In genomic region chr14:73415376-73416035, GRCm38 (mm10) we compare ENCODE assay signal across 11 mouse cellular contexts. TPM values are rescaled to one million over a fixed set of nuclear protein-coding genes. Genes with fewer than 3 reads are reported as not detected.
DNase-seq lines count a peak whose midpoint lies in the region; ATAC-seq lines count a peak whose summit lies in the region.
"Had no signal": no experiment of that assay in that cellular context is flagged by ENCODE, and none has a peak within 500 bp of the region (broad histone marks: within the 10 kb centered on the region; RNA-seq: fewer than 3 reads in every experiment).

No protein-coding gene starts in this region.

- peak overlapping the region; percentile 53 for H3K9ac ChIP-seq in heart, embryonic 16.5 days (ENCODE audit: low read length)
- H3K9ac ChIP-seq in hindbrain, embryonic 11.5 days (ENCODE audit: low read depth, low read length), result no peak overlapping the region
- no peak overlapping the region for H3K9ac ChIP-seq in midbrain, embryonic 15.5 days

- no peaks in the 10 kb centered on the region; the same call in 1 of the 2 replicates for H3K4me1 ChIP-seq in heart, embryonic 16.5 days (ENCODE audit: control insufficient read depth, insufficient read depth, low read length)
- no peaks in the 10 kb centered on the region for H3K4me1 ChIP-seq in hindbrain, embryonic 11.5 days (replicated peaks; ENCODE audit: control insufficient read depth, insufficient read depth, low read length)
- peaks cover 5% of the 10 kb centered on the region; the same call in 1 of the 2 replicates for H3K4me1 ChIP-seq in midbrain, embryonic 15.5 days

- WGBS in heart, embryonic 16.5 days, result 27% methylated on average over 13 of the region's 13 CpGs
- 24% methylated on average over 13 of the region's 13 CpGs for WGBS in hindbrain, embryonic 11.5 days
- WGBS in midbrain, embryonic 15.5 days, result 22% methylated on average over 13 of the region's 13 CpGs

- no peak overlapping the region for H3K27ac ChIP-seq in heart, embryonic 16.5 days (ENCODE audit: low read length)
- 0 out of 2 replicates have a peak overlapping the region, but pooled peaks have one; percentile 36 for H3K27ac ChIP-seq in hindbrain, embryonic 11.5 days (ENCODE audit: low read depth, low read length)
- no peak overlapping the region for H3K27ac ChIP-seq in midbrain, embryonic 15.5 days

- no peaks in the 10 kb centered on the region for H3K36me3 ChIP-seq in heart, embryonic 16.5 days (ENCODE audit: control insufficient read depth, insufficient read depth)
- H3K36me3 ChIP-seq in hindbrain, embryonic 11.5 days (ENCODE audit: control insufficient read depth, insufficient read depth, low read length), result no peaks in the 10 kb centered on the region
- H3K36me3 ChIP-seq in midbrain, embryonic 15.5 days (replicated peaks), result no peaks in the 10 kb centered on the region

- no peak for ATAC-seq in heart, embryonic 16.5 days (replicated peaks; ENCODE audit: extremely low read depth, insufficient read depth, low FRiP score)
- ATAC-seq in hindbrain, embryonic 11.5 days (ENCODE audit: low FRiP score), result no peak
- ATAC-seq in midbrain, embryonic 15.5 days (replicated peaks), result peak; percentile 63; the same call in 1 of the 2 replicates

- H3K9me3 ChIP-seq in heart, embryonic 16.5 days (replicated peaks; ENCODE audit: control insufficient read depth, low read length), result no peaks in the 10 kb centered on the region
- H3K9me3 ChIP-seq in hindbrain, embryonic 11.5 days (ENCODE audit: control insufficient read depth, low read length), result no peaks in the 10 kb centered on the region
- no peaks in the 10 kb centered on the region for H3K9me3 ChIP-seq in midbrain, embryonic 15.5 days

- no peak for DNase-seq in heart, adult 8-10 months (ENCODE audit: low spot score)
- peak; percentile 31 for DNase-seq in embryo, embryonic 11.5 days (ENCODE audit: low read depth, low spot score)
- peak; percentile 38 for DNase-seq in hindbrain, embryonic 11.5 days (ENCODE audit: low spot score)
- no peak for DNase-seq in layer of hippocampus, postnatal 36 days
- no peak for DNase-seq in B cell, adult 2 months
- DNase-seq: cerebellum, adult 11-12 months; kidney, adult 18-20 months; spleen, adult 18-20 months; thymus, adult 2 months had no signal

- peak overlapping the region; percentile 57 for H3K4me2 ChIP-seq in heart, embryonic 16.5 days (ENCODE audit: low read depth, low read length)
- H3K4me2 ChIP-seq in hindbrain, embryonic 11.5 days (replicated peaks; ENCODE audit: low read depth, low read length), result no peak overlapping the region
- 0 out of 2 replicates have a peak overlapping the region, but pooled peaks have one; percentile 9 for H3K4me2 ChIP-seq in midbrain, embryonic 15.5 days

- H3K27me3 ChIP-seq in heart, embryonic 16.5 days (ENCODE audit: control insufficient read depth, insufficient read depth, low read length), result no peaks in the 10 kb centered on the region
- H3K27me3 ChIP-seq in hindbrain, embryonic 11.5 days (ENCODE audit: control insufficient read depth, insufficient read depth, low read length), result no peaks in the 10 kb centered on the region
- H3K27me3 ChIP-seq in midbrain, embryonic 15.5 days (replicated peaks), result no peaks in the 10 kb centered on the region

- peak overlapping the region; percentile 26 for H3K4me3 ChIP-seq in heart, embryonic 16.5 days (ENCODE audit: low read length)
- H3K4me3 ChIP-seq in hindbrain, embryonic 11.5 days (ENCODE audit: low read depth, low read length), result no peak overlapping the region
- H3K4me3 ChIP-seq in midbrain, embryonic 15.5 days, result no peak overlapping the region

RNA-seq across cellular contexts. Expression of gene Itm2b, which starts 30.4 kb away (rescaled TPM):
- 757 and 885 TPM in 2 replicates for polyA plus RNA-seq in heart, embryonic 16.5 days (2015; fragmentation: Nextera tagmentation; extraction: Ambion mirVana)
- 100 to 1,000 TPM; 747 to 855 (median 798) TPM for total RNA-seq in heart, adult 8-10 months (2022)
- 379 and 387 TPM in 2 replicates for polyA plus RNA-seq in hindbrain, embryonic 11.5 days (2014; fragmentation: Nextera tagmentation; extraction: Ambion mirVana)
- 590 and 626 TPM in 2 replicates for polyA plus RNA-seq in midbrain, embryonic 15.5 days (2015; fragmentation: Nextera tagmentation; extraction: Ambion mirVana)
- 1,000 to 10,000 TPM in 1 of 2 experiments, 100 to 1,000 TPM in 1; 984 to 1,028 TPM for total RNA-seq in layer of hippocampus, postnatal 36 days (2021)

Comparison
In these comparisons a context has a peak if more than half of its experiments do, and no peak if none do; other contexts are left out.
1. DNase-seq: peak in embryo, embryonic 11.5 days (single experiment) and hindbrain, embryonic 11.5 days (single experiment); none in heart, adult 8-10 months (single experiment), layer of hippocampus, postnatal 36 days (0 of 2) and B cell, adult 2 months (0 of 2).